In genomic region chr17:64383600-64383999, GRCm38 (mm10) we compare ENCODE assay signal across 20 mouse cellular contexts. TPM values are rescaled to one million over a fixed set of nuclear protein-coding genes. Genes with fewer than 3 reads are reported as not detected.
DNase-seq lines count a peak whose midpoint lies in the region; ATAC-seq and TF ChIP-seq lines count a peak whose summit lies in the region.
"Had no signal": no experiment of that assay in that cellular context is flagged by ENCODE, and none has a peak within 500 bp of the region (broad histone marks: within the 10 kb centered on the region; RNA-seq: fewer than 3 reads in every experiment).

No protein-coding gene starts in this region.

- peak overlapping the region; percentile 43 for H3K4me3 ChIP-seq in gastrocnemius, adult 2 months
- H3K4me3 ChIP-seq in midbrain, postnatal 0 days (ENCODE audit: low read depth, low read length), result no peak overlapping the region
- H3K4me3 ChIP-seq in midbrain, embryonic 10.5 days, result no peak overlapping the region
- no peak overlapping the region for H3K4me3 ChIP-seq in stomach, postnatal 0 days (ENCODE audit: low read depth, low read length)
- H3K4me3 ChIP-seq: embryonic facial prominence, embryonic 13.5 days; midbrain, embryonic 13.5 days; myocyte had no signal

- POLR2A ChIA-PET in Patski (lab: Charles Lee), result no interaction called here

- H3K27ac ChIP-seq in gastrocnemius, adult 2 months, result peak overlapping the region; percentile 32
- no peak overlapping the region for H3K27ac ChIP-seq in midbrain, postnatal 0 days (ENCODE audit: low read depth, low read length)
- H3K27ac ChIP-seq in midbrain, embryonic 10.5 days (replicated peaks), result no peak overlapping the region
- no peak overlapping the region for H3K27ac ChIP-seq in stomach, postnatal 0 days (replicated peaks)
- H3K27ac ChIP-seq: embryonic facial prominence, embryonic 13.5 days; hindbrain, embryonic 14.5 days; midbrain, embryonic 13.5 days had no signal

- H3K9me3 ChIP-seq in midbrain, postnatal 0 days (ENCODE audit: low read length), result no peaks in the 10 kb centered on the region
- H3K9me3 ChIP-seq in midbrain, embryonic 10.5 days (replicated peaks), result no peaks in the 10 kb centered on the region
- no peaks in the 10 kb centered on the region for H3K9me3 ChIP-seq in stomach, postnatal 0 days (ENCODE audit: control insufficient read depth, low read length)
- H3K9me3 ChIP-seq: embryonic facial prominence, embryonic 13.5 days; midbrain, embryonic 13.5 days had no signal

- CTCF ChIA-PET in Patski (lab: Charles Lee), result no interaction called here

- in situ Hi-C loops in Patski (cut with MboI; ENCODE audit: low pct_unique_long_range_greater_than_20kb), result no loop called here

- no peak for TF ChIP-seq EP300 in stomach, postnatal 0 days (optimal IDR thresholded peaks at IDR 0.05)

- H3K4me2 ChIP-seq in midbrain, postnatal 0 days (ENCODE audit: low read depth, low read length, poor library complexity, severe bottlenecking), result no peak overlapping the region
- no peak overlapping the region for H3K4me2 ChIP-seq in stomach, postnatal 0 days (replicated peaks; ENCODE audit: low read depth)
- H3K4me2 ChIP-seq: embryonic facial prominence, embryonic 13.5 days; heart, embryonic 11.5 days; hindbrain, embryonic 14.5 days; lung, embryonic 14.5 days; midbrain, embryonic 13.5 days had no signal

- H3K4me1 ChIP-seq in midbrain, postnatal 0 days (ENCODE audit: insufficient read depth, low read length), result no peaks in the 10 kb centered on the region
- 0 out of 2 replicates have a peak, but pooled peaks cover 2% of the 10 kb centered on the region for H3K4me1 ChIP-seq in midbrain, embryonic 10.5 days
- no peaks in the 10 kb centered on the region for H3K4me1 ChIP-seq in stomach, postnatal 0 days (replicated peaks; ENCODE audit: control insufficient read depth, insufficient read depth)
- H3K4me1 ChIP-seq: midbrain, embryonic 13.5 days had no signal

- WGBS in midbrain, postnatal 0 days, result 95% methylated on average over 11 of the region's 11 CpGs
- 91% methylated on average over 11 of the region's 11 CpGs for WGBS in midbrain, embryonic 10.5 days
- 92% methylated on average over 11 of the region's 11 CpGs for WGBS in stomach, postnatal 0 days

- TF ChIP-seq CTCF in gastrocnemius, adult 2 months (IDR thresholded peaks at IDR 0.05), result peak; percentile 67
- peak; percentile 26; the same call in 1 of the 2 replicates for TF ChIP-seq CTCF in midbrain, postnatal 0 days (IDR thresholded peaks at IDR 0.05)
- TF ChIP-seq CTCF in Patski (IDR thresholded peaks at IDR 0.05), result peak; percentile 21
- peak; percentile 36 for TF ChIP-seq CTCF in stomach, postnatal 0 days (IDR thresholded peaks at IDR 0.05; ENCODE audit: low read depth)

- DNase-seq in gastrocnemius, adult 2 months, result peak; percentile 47
- DNase-seq in gastrocnemius, postnatal 4 days (ENCODE audit: low spot score in 2 of 2), result no peak
- no peak for DNase-seq in midbrain, postnatal 0 days (ENCODE audit: low spot score)
- DNase-seq in midbrain, embryonic 10.5 days (ENCODE audit: low spot score), result no peak
- DNase-seq in Patski (ENCODE audit: low read depth, low spot score), result no peak
- DNase-seq in stomach, postnatal 0 days (ENCODE audit: low spot score), result no peak
- no peak for DNase-seq in cerebellum, adult 11 months
- DNase-seq in adrenal gland, postnatal 10 days, result no peak
- DNase-seq: adrenal gland, postnatal 36 days; cerebellum, adult 9-10 months; forebrain, postnatal 0 days; kidney, adult 18-20 months; kidney, postnatal 25 days; lung, embryonic 14.5 days had no signal

- no peaks in the 10 kb centered on the region for H3K36me3 ChIP-seq in midbrain, postnatal 0 days (ENCODE audit: insufficient read depth, low read length)
- no peaks in the 10 kb centered on the region for H3K36me3 ChIP-seq in midbrain, embryonic 10.5 days
- no peaks in the 10 kb centered on the region for H3K36me3 ChIP-seq in stomach, postnatal 0 days (ENCODE audit: control insufficient read depth, insufficient read depth, low read length)
- H3K36me3 ChIP-seq: embryonic facial prominence, embryonic 13.5 days; midbrain, embryonic 13.5 days had no signal

- intact Hi-C loops in gastrocnemius, adult 2 months (cut with DNase I), result loop anchor here (5.0 kb wide), 2 partner anchors 261 to 581 kb away; no protein-coding TSS in a partner anchor

- H3K27me3 ChIP-seq in midbrain, postnatal 0 days (ENCODE audit: insufficient read depth, low read length), result no peaks in the 10 kb centered on the region
- no peaks in the 10 kb centered on the region for H3K27me3 ChIP-seq in midbrain, embryonic 10.5 days (ENCODE audit: low read depth, poor library complexity, severe bottlenecking)
- no peaks in the 10 kb centered on the region for H3K27me3 ChIP-seq in Patski
- H3K27me3 ChIP-seq in stomach, postnatal 0 days (ENCODE audit: control insufficient read depth, insufficient read depth, low read length), result no peaks in the 10 kb centered on the region
- H3K27me3 ChIP-seq: embryonic facial prominence, embryonic 13.5 days; midbrain, embryonic 13.5 days had no signal

- H3K9ac ChIP-seq in midbrain, postnatal 0 days (replicated peaks; ENCODE audit: low read length, poor library complexity, severe bottlenecking), result no peak overlapping the region
- no peak overlapping the region for H3K9ac ChIP-seq in stomach, postnatal 0 days (ENCODE audit: low read length)
- H3K9ac ChIP-seq: embryonic facial prominence, embryonic 13.5 days; forebrain, postnatal 0 days; hindbrain, embryonic 14.5 days; lung, embryonic 14.5 days; midbrain, embryonic 13.5 days had no signal

- no peak for ATAC-seq in midbrain, postnatal 0 days (ENCODE audit: low FRiP score)
- no peak for ATAC-seq in Patski
- no peak for ATAC-seq in stomach, postnatal 0 days (ENCODE audit: low FRiP score, low TSS enrichment)
- ATAC-seq: activated CD4-positive, CD25-positive, alpha-beta regulatory T cell, adult 4 months; forebrain, postnatal 0 days; midbrain, embryonic 13.5 days had no signal

RNA-seq across cellular contexts. Expression of gene Pja2, which starts 51.9 kb away (rescaled TPM):
- total RNA-seq in gastrocnemius, adult 2 months (2021), result 100 to 1,000 TPM in 1 of 2 experiments, 10 to 100 TPM in 1; 95.4 to 108 TPM
- total RNA-seq in gastrocnemius, postnatal 4 days (2021), result 100 to 1,000 TPM; 222 to 236 TPM
- 189 and 231 TPM in 2 replicates for total RNA-seq in midbrain, postnatal 0 days (2014; rRNA removed)
- 215 and 219 TPM in 2 replicates for polyA plus RNA-seq in midbrain, postnatal 0 days (2015; fragmentation: Nextera tagmentation; extraction: Ambion mirVana)
- polyA plus RNA-seq in midbrain, embryonic 10.5 days (2016; fragmentation: Nextera tagmentation; extraction: Ambion mirVana), result 58.9 and 71.2 TPM in 2 replicates
- 88.4 TPM for polyA plus RNA-seq in Patski (2021)
- polyA plus RNA-seq in stomach, postnatal 0 days (2015; fragmentation: Nextera tagmentation; extraction: Ambion mirVana), result 43.5 and 46.7 TPM in 2 replicates
- 10 to 100 TPM; 66.7 to 81.7 TPM for total RNA-seq in adrenal gland, postnatal 10 days (2021)
